Mouse (Mus musculus): ENCODE measurements around the gene Tln2. TPM values are rescaled to one million over a fixed set of nuclear protein-coding genes. Genes with fewer than 3 reads are reported as not detected.

The Tln2 gene
- polyA plus RNA-seq, 1 experiment from 2014 or later = 22.9 TPM

GRCm38 (mm10) chr9:67592726-67593125 is 33.2 kb upstream of the Tln2 start:
- no peaks in the 10 kb centered on the region for H3K27me3 ChIP-seq (ENCODE audit: control insufficient read depth, insufficient read depth, low read length)
- no peak for ATAC-seq (replicated peaks; ENCODE audit: low FRiP score)
- no peak overlapping the region for H3K4me2 ChIP-seq (ENCODE audit: low read depth, low read length, severe bottlenecking)
- no peak for DNase-seq (ENCODE audit: low spot score)
- H3K9ac ChIP-seq (ENCODE audit: low read length) = no peak overlapping the region
- no peaks in the 10 kb centered on the region for H3K4me1 ChIP-seq (replicated peaks; ENCODE audit: control insufficient read depth, insufficient read depth, low read length)
- H3K36me3 ChIP-seq (ENCODE audit: control insufficient read depth, insufficient read depth, low read length) = no peaks in the 10 kb centered on the region
- H3K27ac ChIP-seq (ENCODE audit: low read depth, low read length) = no peak overlapping the region
- no peaks in the 10 kb centered on the region for H3K9me3 ChIP-seq (ENCODE audit: control insufficient read depth, low read length)
- H3K4me3 ChIP-seq (ENCODE audit: low read depth, low read length) = no peak overlapping the region
- WGBS = 87% methylated on average over 5 of the region's 5 CpGs

GRCm38 (mm10) chr9:67587111-67587510 is 27.6 kb upstream of the Tln2 start:
- WGBS = 75% methylated on average over 3 of the region's 3 CpGs
- Histone ChIP-seq H3K4me1 (replicated peaks; ENCODE audit: control insufficient read depth, insufficient read depth, low read length) (no peaks in the 10 kb centered on the region), H3K27me3 (ENCODE audit: control insufficient read depth, insufficient read depth, low read length) (no peaks in the 10 kb centered on the region), H3K4me2 (ENCODE audit: low read depth, low read length, severe bottlenecking) (no peak overlapping the region), H3K27ac (ENCODE audit: low read depth, low read length) (no peak overlapping the region), H3K9ac (ENCODE audit: low read length) (no peak overlapping the region), H3K4me3 (ENCODE audit: low read depth, low read length) (no peak overlapping the region), H3K36me3 (ENCODE audit: control insufficient read depth, insufficient read depth, low read length) (no peaks in the 10 kb centered on the region), H3K9me3 (ENCODE audit: control insufficient read depth, low read length) (no peaks in the 10 kb centered on the region)
- no peak for DNase-seq (ENCODE audit: low spot score)
- ATAC-seq (replicated peaks; ENCODE audit: low FRiP score) = no peak

GRCm38 (mm10) chr9:67586489-67586888 is 27.0 kb upstream of the Tln2 start:
- no peaks in the 10 kb centered on the region for H3K27me3 ChIP-seq (ENCODE audit: control insufficient read depth, insufficient read depth, low read length)
- H3K9ac ChIP-seq (ENCODE audit: low read length) = no peak overlapping the region
- no peaks in the 10 kb centered on the region for H3K9me3 ChIP-seq (ENCODE audit: control insufficient read depth, low read length)
- no peak overlapping the region for H3K27ac ChIP-seq (ENCODE audit: low read depth, low read length)
- H3K4me1 ChIP-seq (replicated peaks; ENCODE audit: control insufficient read depth, insufficient read depth, low read length) = no peaks in the 10 kb centered on the region
- DNase-seq (ENCODE audit: low spot score) (no peak), ATAC-seq (replicated peaks; ENCODE audit: low FRiP score) (no peak)
- no peaks in the 10 kb centered on the region for H3K36me3 ChIP-seq (ENCODE audit: control insufficient read depth, insufficient read depth, low read length)
- H3K4me3 ChIP-seq (ENCODE audit: low read depth, low read length) = no peak overlapping the region
- 82% methylated on average over 1 of the region's 1 CpGs for WGBS
- no peak overlapping the region for H3K4me2 ChIP-seq (ENCODE audit: low read depth, low read length, severe bottlenecking)

GRCm38 (mm10) chr9:67584871-67585270 is 25.4 kb upstream of the Tln2 start:
- DNase-seq (ENCODE audit: low spot score) (no peak), ATAC-seq (replicated peaks; ENCODE audit: low FRiP score) (no peak)
- H3K27ac ChIP-seq (ENCODE audit: low read depth, low read length) = no peak overlapping the region
- no peak overlapping the region for H3K9ac ChIP-seq (ENCODE audit: low read length)
- 94% methylated on average over 10 of the region's 10 CpGs for WGBS
- H3K4me3 ChIP-seq (ENCODE audit: low read depth, low read length) = no peak overlapping the region
- H3K4me1 ChIP-seq (replicated peaks; ENCODE audit: control insufficient read depth, insufficient read depth, low read length) = no peaks in the 10 kb centered on the region
- H3K36me3 ChIP-seq (ENCODE audit: control insufficient read depth, insufficient read depth, low read length) = no peaks in the 10 kb centered on the region
- no peak overlapping the region for H3K4me2 ChIP-seq (ENCODE audit: low read depth, low read length, severe bottlenecking)
- H3K9me3 ChIP-seq (ENCODE audit: control insufficient read depth, low read length) = no peaks in the 10 kb centered on the region
- H3K27me3 ChIP-seq (ENCODE audit: control insufficient read depth, insufficient read depth, low read length) = no peaks in the 10 kb centered on the region

- DNase-seq (ENCODE audit: low spot score) (no peak), ATAC-seq (replicated peaks; ENCODE audit: low FRiP score) (no peak)
- no peak overlapping the region for H3K27ac ChIP-seq (ENCODE audit: low read depth, low read length)
- no peaks in the 10 kb centered on the region for H3K27me3 ChIP-seq (ENCODE audit: control insufficient read depth, insufficient read depth, low read length)
- H3K4me3 ChIP-seq (ENCODE audit: low read depth, low read length) = no peak overlapping the region
- H3K36me3 ChIP-seq (ENCODE audit: control insufficient read depth, insufficient read depth, low read length) = no peaks in the 10 kb centered on the region
- no peaks in the 10 kb centered on the region for H3K9me3 ChIP-seq (ENCODE audit: control insufficient read depth, low read length)
- no peaks in the 10 kb centered on the region for H3K4me1 ChIP-seq (replicated peaks; ENCODE audit: control insufficient read depth, insufficient read depth, low read length)
- 87% methylated on average over 10 of the region's 10 CpGs for WGBS
- H3K4me2 ChIP-seq (ENCODE audit: low read depth, low read length, severe bottlenecking) = no peak overlapping the region
- H3K9ac ChIP-seq (ENCODE audit: low read length) = no peak overlapping the region
Observed at GRCm38 (mm10) chr9:67581581-67582280, 22.2 kb upstream of the Tln2 start.

GRCm38 (mm10) chr9:67579541-67579940 is 20.0 kb upstream of the Tln2 start:
- WGBS = 89% methylated on average over 1 of the region's 1 CpGs
- H3K9me3 ChIP-seq (ENCODE audit: control insufficient read depth, low read length) = no peaks in the 10 kb centered on the region

GRCm38 (mm10) chr9:67574721-67575248 is 15.3 kb upstream of the Tln2 start:
- no peaks in the 10 kb centered on the region for H3K9me3 ChIP-seq (ENCODE audit: control insufficient read depth, low read length)
- peaks cover 13% of the 10 kb centered on the region; the same call in 1 of the 2 replicates for H3K4me1 ChIP-seq (replicated peaks; ENCODE audit: control insufficient read depth, insufficient read depth, low read length)
- DNase-seq (ENCODE audit: low spot score) = no peak
- ATAC-seq (replicated peaks; ENCODE audit: low FRiP score) = no peak
- H3K4me2 ChIP-seq (ENCODE audit: low read depth, low read length, severe bottlenecking) = no peak overlapping the region
- no peak overlapping the region for H3K27ac ChIP-seq (ENCODE audit: low read depth, low read length)
- no peaks in the 10 kb centered on the region for H3K27me3 ChIP-seq (ENCODE audit: control insufficient read depth, insufficient read depth, low read length)
- H3K4me3 ChIP-seq (ENCODE audit: low read depth, low read length) = no peak overlapping the region
- WGBS = 77% methylated on average over 7 of the region's 7 CpGs
- H3K9ac ChIP-seq (ENCODE audit: low read length) = no peak overlapping the region
- no peaks in the 10 kb centered on the region for H3K36me3 ChIP-seq (ENCODE audit: control insufficient read depth, insufficient read depth, low read length)

More at GRCm38 (mm10) chr9:67579541-67579940, 20.0 kb upstream of the Tln2 start:
- ATAC-seq (replicated peaks; ENCODE audit: low FRiP score) (no peak), DNase-seq (ENCODE audit: low spot score) (no peak)
- Histone ChIP-seq H3K4me3 (ENCODE audit: low read depth, low read length) (no peak overlapping the region), H3K36me3 (ENCODE audit: control insufficient read depth, insufficient read depth, low read length) (no peaks in the 10 kb centered on the region), H3K27ac (ENCODE audit: low read depth, low read length) (no peak overlapping the region), H3K9ac (ENCODE audit: low read length) (no peak overlapping the region), H3K4me1 (replicated peaks; ENCODE audit: control insufficient read depth, insufficient read depth, low read length) (no peaks in the 10 kb centered on the region), H3K27me3 (ENCODE audit: control insufficient read depth, insufficient read depth, low read length) (no peaks in the 10 kb centered on the region), H3K4me2 (ENCODE audit: low read depth, low read length, severe bottlenecking) (no peak overlapping the region)

- ATAC-seq (replicated peaks; ENCODE audit: low FRiP score) (no peak), DNase-seq (ENCODE audit: low spot score) (no peak)
- no peak overlapping the region for H3K4me2 ChIP-seq (ENCODE audit: low read depth, low read length, severe bottlenecking)
- no peaks in the 10 kb centered on the region for H3K27me3 ChIP-seq (ENCODE audit: control insufficient read depth, insufficient read depth, low read length)
- no peaks in the 10 kb centered on the region for H3K36me3 ChIP-seq (ENCODE audit: control insufficient read depth, insufficient read depth, low read length)
- 46% methylated on average over 3 of the region's 3 CpGs for WGBS
- peaks cover 13% of the 10 kb centered on the region; the same call in 1 of the 2 replicates for H3K4me1 ChIP-seq (replicated peaks; ENCODE audit: control insufficient read depth, insufficient read depth, low read length)
- H3K9me3 ChIP-seq (ENCODE audit: control insufficient read depth, low read length) = no peaks in the 10 kb centered on the region
- H3K27ac ChIP-seq (ENCODE audit: low read depth, low read length) = no peak overlapping the region
- no peak overlapping the region for H3K4me3 ChIP-seq (ENCODE audit: low read depth, low read length)
- no peak overlapping the region; the same call in 1 of the 2 replicates for H3K9ac ChIP-seq (ENCODE audit: low read length)
Observed at GRCm38 (mm10) chr9:67573683-67573979, 14.1 kb upstream of the Tln2 start.

Data from forebrain, embryonic 11.5 days (tissue).